Mouse (Mus musculus) bone marrow, adult 2 months (tissue): Measurements from ENCODE around the gene Rpl13a. TPM values are rescaled to one million over a fixed set of nuclear protein-coding genes. Genes with fewer than 3 reads are reported as not detected.

Experiments
- H3K27ac ChIP-seq: fragments of 200-500 bp; 2 replicates; pipeline ENCODE4 v1.5.1; 2012; ENCODE audit warnings: low read depth, mild to moderate bottlenecking, control low read depth, inconsistent platforms, low read length; ENCODE audit not compliant: control insufficient read depth, poor library complexity, insufficient read depth
- H3K4me1 ChIP-seq: fragments of 200-500 bp; 2 replicates; pipeline ENCODE4 v1.6.1; 2011; ENCODE audit warnings: low read length; ENCODE audit not compliant: control insufficient read depth, insufficient read depth
- H3K4me3 ChIP-seq: fragments of 200-500 bp; replicated peaks from 2 replicates; pipeline ENCODE3; 2011; ENCODE audit warnings: mild to moderate bottlenecking, low read depth, low read length, control low read depth; ENCODE audit not compliant: control insufficient read depth
- CTCF ChIP-seq: fragments of 200-500 bp; IDR thresholded peaks from 2 replicates; pipeline ENCODE4 v1.5.1; 2011; ENCODE audit warnings: low read length, control low read depth; ENCODE audit not compliant: control insufficient read depth, insufficient read depth
- POLR2A ChIP-seq: fragments of 200-500 bp; IDR thresholded peaks from 2 replicates; pipeline ENCODE4 v1.6.1; 2011; ENCODE audit warnings: low read depth, mild to moderate bottlenecking, control low read depth, low read length, borderline replicate concordance; ENCODE audit not compliant: control insufficient read depth
- WGBS: fragments of 180-500 bp; shearing (Covaris S2); methylation state at CpG from one replicate; pipeline ENCODE4 v1.1.7; 2018; 5-methylcytosine and 5-hydroxymethylcytosine counted together
- polyA plus RNA-seq: library from polyadenylated mRNA; stranded (reverse); fragments of >200 nt; gene quantifications from 2 replicates; pipeline ENCODE4 v1.2.4, GENCODE M21; 2011; ENCODE audit warnings: low replicate concordance; ENCODE audit not compliant: missing spikeins, insufficient read depth, insufficient read length

Gene Rpl13a
- polyA plus RNA-seq, 1 experiment: 4,441 TPM

- TF ChIP-seq POLR2A (no peak), CTCF (no peak)
- no peak overlapping the region for H3K4me3 ChIP-seq
- no peak overlapping the region for H3K27ac ChIP-seq
- 16% methylated on average over 19 of the region's 19 CpGs for WGBS
- no peaks in the 10 kb centered on the region for H3K4me1 ChIP-seq
Measured at GRCm38 (mm10) chr7:45167761-45168445, 39.3 kb upstream of the Rpl13a start.

GRCm38 (mm10) chr7:45166950-45167401 lies 38.4 kb upstream of the Rpl13a start:
- Histone ChIP-seq H3K4me3 (no peak overlapping the region), H3K27ac (no peak overlapping the region), H3K4me1 (no peaks in the 10 kb centered on the region)
- 31% methylated on average over 10 of the region's 10 CpGs for WGBS
- TF ChIP-seq POLR2A (no peak), CTCF (no peak)

- Histone ChIP-seq H3K27ac (no peak overlapping the region), H3K4me3 (no peak overlapping the region), H3K4me1 (no peaks in the 10 kb centered on the region)
- WGBS: 75% methylated on average over 11 of the region's 11 CpGs
- TF ChIP-seq CTCF (no peak), POLR2A (no peak)
Measured at GRCm38 (mm10) chr7:45165701-45166100, 37.1 kb upstream of the Rpl13a start.

GRCm38 (mm10) chr7:45164833-45165232 lies 36.3 kb upstream of the Rpl13a start:
- no peak overlapping the region for H3K4me3 ChIP-seq
- TF ChIP-seq CTCF: no peak
- no peak for TF ChIP-seq POLR2A
- H3K27ac ChIP-seq: no peak overlapping the region
- no peaks in the 10 kb centered on the region for H3K4me1 ChIP-seq
- 64% methylated on average over 5 of the region's 5 CpGs for WGBS

DNA sequence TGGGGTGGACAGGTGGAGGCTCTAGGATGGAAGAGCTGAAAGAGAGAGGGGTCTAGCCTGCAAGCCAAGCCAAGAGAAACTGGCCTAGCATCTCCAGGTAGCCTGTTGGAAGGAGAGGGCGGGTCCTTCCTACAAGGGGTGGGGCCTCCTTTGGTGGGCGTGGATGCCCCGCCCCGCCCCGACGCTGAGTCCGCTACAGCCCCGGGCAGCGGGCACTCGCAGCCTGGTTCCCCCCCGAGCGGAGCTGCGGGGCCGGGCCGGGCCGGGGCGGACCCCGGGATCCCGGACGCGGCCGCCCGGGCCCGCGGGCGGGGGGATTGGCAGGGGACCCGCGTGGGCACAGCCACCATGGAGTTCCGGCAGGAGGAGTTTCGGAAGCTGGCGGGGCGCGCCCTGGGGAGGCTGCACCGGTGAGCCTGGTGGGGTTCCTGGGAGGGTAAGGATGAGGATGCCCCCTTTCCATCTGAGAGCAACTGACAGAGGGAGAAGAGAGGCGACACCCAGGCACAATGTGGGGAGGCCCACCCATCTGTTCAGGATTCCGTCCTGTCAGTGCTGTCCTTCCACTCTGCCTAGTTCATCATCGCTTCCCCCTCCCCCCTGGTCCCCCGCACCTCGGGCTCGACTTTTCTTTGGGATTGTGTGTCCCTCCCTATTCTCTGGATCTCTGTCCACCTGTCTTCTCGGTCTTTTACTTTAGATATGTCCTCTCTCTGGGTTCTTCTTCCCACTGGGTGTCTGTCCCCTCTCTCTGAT lies 35.4 kb upstream of the Rpl13a start, which contains the start of gene Slc17a7:
TSS of gene Slc17a7 (plus strand) at position 215 of the 756 bp plus-strand sequence.
- H3K4me3 ChIP-seq: no peak within 1 kb of the TSS
- TF ChIP-seq POLR2A (no peak), CTCF (no peak)
- H3K27ac ChIP-seq: no peak within 1 kb of the TSS
- WGBS: 5% methylated on average over 41 of the region's 41 CpGs
- no peaks in the 10 kb centered on the region for H3K4me1 ChIP-seq

DNA sequence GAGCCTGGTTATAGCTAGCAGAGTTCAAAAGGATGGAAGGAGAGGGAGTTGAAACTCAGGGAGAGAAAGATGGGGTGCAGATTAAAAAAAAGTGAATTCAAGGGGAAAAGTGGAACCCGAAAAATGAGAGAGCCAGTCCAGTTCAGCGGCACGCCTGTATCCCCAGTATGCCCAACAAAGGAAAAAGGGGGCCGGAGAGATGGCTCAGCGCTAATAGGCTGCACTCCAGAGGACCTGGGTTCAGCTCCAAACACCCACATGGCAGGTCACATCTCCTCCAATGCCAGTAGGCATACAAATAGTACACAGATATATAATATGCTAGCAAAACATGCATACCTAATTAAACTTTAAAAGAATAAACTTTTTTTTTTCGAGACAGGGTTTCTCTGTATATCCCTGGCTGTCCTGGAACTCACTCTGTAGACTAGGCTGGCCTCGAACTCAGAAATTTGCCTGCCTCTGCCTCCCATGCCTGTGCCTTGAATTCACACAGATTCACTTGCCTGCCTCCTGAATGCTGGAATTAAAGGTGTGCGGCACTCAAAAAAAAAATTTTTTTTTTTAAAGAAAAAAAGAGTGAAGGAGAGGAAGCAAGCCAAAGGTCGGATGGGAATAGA lies 34.5 kb upstream of the Rpl13a start:
- TF ChIP-seq CTCF: no peak
- no peak for TF ChIP-seq POLR2A
- Histone ChIP-seq H3K4me3 (no peak overlapping the region), H3K27ac (no peak overlapping the region), H3K4me1 (no peaks in the 10 kb centered on the region)
- 74% methylated on average over 9 of the region's 9 CpGs for WGBS

DNA sequence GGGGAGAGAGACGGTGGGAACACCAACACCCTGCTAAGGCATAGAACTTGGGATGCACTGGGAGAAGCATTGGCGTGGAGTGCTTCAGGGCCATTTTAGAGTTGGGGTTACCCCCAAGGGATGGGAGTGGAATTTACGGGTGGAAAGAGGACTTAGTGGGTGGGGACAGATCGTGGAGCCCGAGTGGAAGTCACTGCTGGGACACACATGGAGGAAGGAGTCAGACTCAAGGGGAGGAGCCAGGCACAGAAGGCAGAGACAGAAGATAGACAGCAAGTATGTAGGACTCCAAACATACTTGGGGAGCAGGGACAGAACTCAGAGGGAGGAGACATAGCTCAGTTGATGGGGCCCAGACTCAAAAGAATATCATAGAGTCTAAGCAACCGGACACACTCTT lies 34.0 kb upstream of the Rpl13a start:
- no peak for TF ChIP-seq POLR2A
- no peak overlapping the region for H3K4me3 ChIP-seq

GRCm38 (mm10) chr7:45161612-45162473 lies 33.3 kb upstream of the Rpl13a start:
- WGBS: 4% methylated on average over 35 of the region's 35 CpGs

More for the DNA sequence above, 34.0 kb upstream of the Rpl13a start:
- WGBS: 27% methylated on average over 6 of the region's 6 CpGs
- no peak overlapping the region for H3K27ac ChIP-seq
- no peaks in the 10 kb centered on the region for H3K4me1 ChIP-seq

More at GRCm38 (mm10) chr7:45161612-45162473, 33.3 kb upstream of the Rpl13a start:
- Histone ChIP-seq H3K4me3 (peak overlapping the region; percentile 16), H3K27ac (no peak overlapping the region), H3K4me1 (no peaks in the 10 kb centered on the region)
- TF ChIP-seq POLR2A (peak; percentile 38; the same call in 1 of the 2 replicates), CTCF (peak; percentile 91)
